ENCODE assay signal across 12 mouse cellular contexts in the genomic region with DNA sequence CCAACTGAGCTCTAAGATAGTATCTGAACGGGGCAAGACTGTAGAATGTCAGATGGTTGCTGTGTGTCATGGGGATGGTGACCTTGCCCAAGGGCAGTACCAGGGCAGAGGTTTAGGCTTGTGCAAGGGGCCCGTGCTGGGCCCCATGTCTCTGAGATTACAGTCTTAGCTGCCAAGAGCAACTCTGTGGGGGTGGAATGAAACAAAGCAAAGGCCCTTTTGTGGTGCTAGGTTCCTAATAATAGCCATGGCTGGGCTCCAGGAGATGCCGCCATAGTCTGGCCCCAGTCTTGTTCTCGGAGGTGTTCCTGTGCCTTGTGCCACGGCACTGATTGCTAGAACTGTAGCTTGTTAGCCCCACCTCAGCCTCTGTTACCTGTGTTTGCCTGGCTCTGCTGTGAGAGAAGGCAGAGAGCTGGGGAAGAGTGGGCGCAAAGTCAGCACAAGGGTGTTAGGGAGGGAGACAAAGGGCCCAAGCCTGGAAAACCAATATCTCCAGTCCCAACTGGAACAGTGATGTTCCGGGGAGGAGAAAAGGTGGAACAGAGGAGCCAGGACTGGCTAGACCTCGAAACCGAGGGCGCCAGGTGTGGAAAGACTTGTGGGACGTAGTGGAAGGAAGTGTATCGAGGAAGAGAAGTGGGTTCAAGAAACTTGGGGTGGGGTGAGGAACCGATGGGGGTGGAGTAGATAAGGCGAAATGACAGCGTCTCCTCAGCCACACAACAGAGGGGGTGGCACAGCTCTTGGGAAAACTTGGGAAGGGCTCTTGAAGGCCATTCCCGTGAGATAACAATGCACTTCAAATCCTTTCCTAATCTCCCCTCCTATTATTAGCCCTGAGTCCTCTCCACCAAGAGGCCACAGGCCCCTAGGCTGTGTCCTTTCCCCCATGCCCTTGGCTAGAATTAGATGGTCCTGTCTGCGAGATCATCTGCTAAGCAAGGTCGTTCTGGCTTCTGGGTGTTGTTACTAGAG. TPM values are rescaled to one million over a fixed set of nuclear protein-coding genes. Genes with fewer than 3 reads are reported as not detected.
DNase-seq lines count a peak whose midpoint lies in the region; ATAC-seq and TF ChIP-seq lines count a peak whose summit lies in the region.
"Had no signal": no experiment of that assay in that cellular context is flagged by ENCODE, and none has a peak within 500 bp of the region (broad histone marks: within the 10 kb centered on the region; RNA-seq: fewer than 3 reads in every experiment).

No protein-coding gene starts in this region.

- peaks cover 11% of the 10 kb centered on the region for H3K4me1 ChIP-seq in forebrain, embryonic 14.5 days (ENCODE audit: control insufficient read depth, insufficient read depth, low read length)
- no peaks in the 10 kb centered on the region for H3K4me1 ChIP-seq in forebrain, postnatal 0 days (ENCODE audit: insufficient read depth)
- H3K4me1 ChIP-seq in intestine, postnatal 0 days (replicated peaks; ENCODE audit: control insufficient read depth, insufficient read depth, low read length): 0 out of 2 replicates have a peak, but pooled peaks cover 3% of the 10 kb centered on the region

- peak; percentile 51 for DNase-seq in forebrain, embryonic 14.5 days (ENCODE audit: low spot score)
- no peak for DNase-seq in forebrain, postnatal 0 days
- peak; percentile 19 for DNase-seq in NIH3T3 (ENCODE audit: low read depth)
- DNase-seq in kidney, adult 8-10 months: no peak
- DNase-seq in liver: no peak
- DNase-seq in urinary bladder, postnatal 36 days (ENCODE audit: low spot score in 2 of 2): no peak

- no peak overlapping the region for H3K9ac ChIP-seq in forebrain, embryonic 14.5 days (ENCODE audit: low read length)
- H3K9ac ChIP-seq in forebrain, postnatal 0 days: no peak overlapping the region
- no peak overlapping the region for H3K9ac ChIP-seq in intestine, postnatal 0 days (ENCODE audit: low read depth, low read length)
- H3K9ac ChIP-seq: midbrain, embryonic 13.5 days had no signal

- no peak overlapping the region for H3K4me3 ChIP-seq in forebrain, embryonic 14.5 days (ENCODE audit: low read depth, low read length)
- no peak overlapping the region for H3K4me3 ChIP-seq in forebrain, postnatal 0 days (ENCODE audit: low read depth, low read length)
- H3K4me3 ChIP-seq in intestine, postnatal 0 days (ENCODE audit: low read depth, low read length): no peak overlapping the region
- H3K4me3 ChIP-seq: midbrain, embryonic 13.5 days had no signal

- no peaks in the 10 kb centered on the region for H3K9me3 ChIP-seq in forebrain, embryonic 14.5 days (replicated peaks; ENCODE audit: control insufficient read depth, low read length)
- no peaks in the 10 kb centered on the region for H3K9me3 ChIP-seq in forebrain, postnatal 0 days (ENCODE audit: low read length)
- H3K9me3 ChIP-seq in intestine, postnatal 0 days (ENCODE audit: control insufficient read depth): no peaks in the 10 kb centered on the region
- H3K9me3 ChIP-seq: midbrain, embryonic 13.5 days had no signal

- H3K27ac ChIP-seq in forebrain, embryonic 14.5 days (ENCODE audit: low read depth, low read length): no peak overlapping the region
- H3K27ac ChIP-seq in forebrain, postnatal 0 days (ENCODE audit: low read depth, low read length): no peak overlapping the region
- H3K27ac ChIP-seq in intestine, postnatal 0 days (ENCODE audit: low read depth, low read length): no peak overlapping the region
- H3K27ac ChIP-seq: midbrain, embryonic 13.5 days had no signal

- no peak overlapping the region for H3K4me2 ChIP-seq in forebrain, embryonic 14.5 days (ENCODE audit: low read length)
- no peak overlapping the region for H3K4me2 ChIP-seq in forebrain, postnatal 0 days (ENCODE audit: low read depth)
- no peak overlapping the region for H3K4me2 ChIP-seq in intestine, postnatal 0 days (replicated peaks; ENCODE audit: low read depth)
- H3K4me2 ChIP-seq: midbrain, embryonic 13.5 days had no signal

- ATAC-seq in forebrain, embryonic 14.5 days: 0 out of 2 replicates have a peak, but pooled peaks have one; percentile 23
- no peak for ATAC-seq in forebrain, postnatal 0 days
- peak; percentile 40; the same call in 1 of the 2 replicates for ATAC-seq in granulocyte monocyte progenitor cell, adult 5-6 weeks (replicated peaks; ENCODE audit: poor library complexity, severe bottlenecking)
- ATAC-seq in intestine, postnatal 0 days: 0 out of 2 replicates have a peak, but pooled peaks have one; percentile 39
- ATAC-seq: CD4-positive, CD25-positive, alpha-beta regulatory T cell, adult 4 months; midbrain, embryonic 13.5 days had no signal

- H3K27me3 ChIP-seq in forebrain, embryonic 14.5 days (replicated peaks; ENCODE audit: control insufficient read depth, insufficient read depth, low read length): no peaks in the 10 kb centered on the region
- H3K27me3 ChIP-seq in forebrain, postnatal 0 days (ENCODE audit: insufficient read depth, low read length): no peaks in the 10 kb centered on the region
- no peaks in the 10 kb centered on the region for H3K27me3 ChIP-seq in intestine, postnatal 0 days (replicated peaks; ENCODE audit: control insufficient read depth, insufficient read depth, low read length)
- H3K27me3 ChIP-seq: midbrain, embryonic 13.5 days had no signal

- WGBS in forebrain, embryonic 14.5 days: 61% methylated on average over 18 of the region's 18 CpGs
- 64% methylated on average over 18 of the region's 18 CpGs for WGBS in forebrain, postnatal 0 days
- 39% methylated on average over 18 of the region's 18 CpGs for WGBS in intestine, postnatal 0 days

- TF ChIP-seq CTCF in forebrain, postnatal 0 days (IDR thresholded peaks at IDR 0.05; ENCODE audit: low read depth): no peak
- TF ChIP-seq CTCF in intestine, postnatal 0 days (IDR thresholded peaks at IDR 0.05; ENCODE audit: low read depth): no peak

- H3K36me3 ChIP-seq in forebrain, embryonic 14.5 days (ENCODE audit: control insufficient read depth, insufficient read depth, low read length): no peaks in the 10 kb centered on the region
- H3K36me3 ChIP-seq in forebrain, postnatal 0 days (ENCODE audit: insufficient read depth): no peaks in the 10 kb centered on the region
- H3K36me3 ChIP-seq in intestine, postnatal 0 days (ENCODE audit: control insufficient read depth, insufficient read depth): no peaks in the 10 kb centered on the region
- H3K36me3 ChIP-seq: midbrain, embryonic 13.5 days had no signal

RNA-seq across cellular contexts. Expression of a gene that starts 9.7 kb away (rescaled TPM):
- 5.4 and 6.5 TPM in 2 replicates for polyA plus RNA-seq in forebrain, embryonic 14.5 days (2014; fragmentation: Nextera tagmentation; extraction: Ambion mirVana)
- total RNA-seq in forebrain, postnatal 0 days (2014; rRNA removed): 8.5 and 9.3 TPM in 2 replicates
- polyA plus RNA-seq in forebrain, postnatal 0 days (2015; fragmentation: Nextera tagmentation; extraction: Ambion mirVana): 8.8 and 9.6 TPM in 2 replicates
- not detected in 2 replicates for total RNA-seq in granulocyte monocyte progenitor cell, adult 5-6 weeks (2014; fragmentation: Nextera tagmentation)
- not detected in 2 replicates for total RNA-seq in granulocyte monocyte progenitor cell, adult 5-6 weeks (2017)
- polyA plus RNA-seq in intestine, postnatal 0 days (2015; fragmentation: Nextera tagmentation; extraction: Ambion mirVana): 3.9 and 5.6 TPM in 2 replicates
- polyA plus RNA-seq: CD4-positive, CD25-positive, alpha-beta regulatory T cell, adult 4 months had no signal

RNA-seq across cellular contexts. Expression of a gene that starts 11.1 kb away (rescaled TPM):
- polyA plus RNA-seq in forebrain, embryonic 14.5 days (2014; fragmentation: Nextera tagmentation; extraction: Ambion mirVana): 64.1 and 72.0 TPM in 2 replicates
- total RNA-seq in forebrain, postnatal 0 days (2014; rRNA removed): 24.2 and 36.8 TPM in 2 replicates
- 47.9 and 51.3 TPM in 2 replicates for polyA plus RNA-seq in forebrain, postnatal 0 days (2015; fragmentation: Nextera tagmentation; extraction: Ambion mirVana)
- 50.2 and 65.5 TPM in 2 replicates for total RNA-seq in granulocyte monocyte progenitor cell, adult 5-6 weeks (2014; fragmentation: Nextera tagmentation)
- total RNA-seq in granulocyte monocyte progenitor cell, adult 5-6 weeks (2017): 62.7 and 75.3 TPM in 2 replicates
- 69.4 and 77.9 TPM in 2 replicates for polyA plus RNA-seq in intestine, postnatal 0 days (2015; fragmentation: Nextera tagmentation; extraction: Ambion mirVana)

RNA-seq across cellular contexts. Expression of a gene that starts 27.4 kb away (rescaled TPM):
- polyA plus RNA-seq in forebrain, embryonic 14.5 days (2014; fragmentation: Nextera tagmentation; extraction: Ambion mirVana): not detected in 2 replicates
- not detected in 2 replicates for total RNA-seq in forebrain, postnatal 0 days (2014; rRNA removed)
- not detected in 2 replicates for polyA plus RNA-seq in forebrain, postnatal 0 days (2015; fragmentation: Nextera tagmentation; extraction: Ambion mirVana)
- not detected in 2 replicates for total RNA-seq in granulocyte monocyte progenitor cell, adult 5-6 weeks (2014; fragmentation: Nextera tagmentation)
- not detected in 2 replicates for total RNA-seq in granulocyte monocyte progenitor cell, adult 5-6 weeks (2017)
- not detected in 2 replicates for polyA plus RNA-seq in intestine, postnatal 0 days (2015; fragmentation: Nextera tagmentation; extraction: Ambion mirVana)
- total RNA-seq: adrenal gland, adult 18-20 months; layer of hippocampus, postnatal 14 days had no signal
- polyA plus RNA-seq: CD4-positive, CD25-positive, alpha-beta regulatory T cell, adult 4 months; midbrain, embryonic 13.5 days had no signal

RNA-seq across cellular contexts. Expression of a gene that starts 37.4 kb away (rescaled TPM):
- polyA plus RNA-seq in forebrain, embryonic 14.5 days (2014; fragmentation: Nextera tagmentation; extraction: Ambion mirVana): 0.91 and 1.2 TPM in 2 replicates
- total RNA-seq in forebrain, postnatal 0 days (2014; rRNA removed): 0.23 and 5.8 TPM in 2 replicates
- 2.3 and 2.5 TPM in 2 replicates for polyA plus RNA-seq in forebrain, postnatal 0 days (2015; fragmentation: Nextera tagmentation; extraction: Ambion mirVana)
- total RNA-seq in granulocyte monocyte progenitor cell, adult 5-6 weeks (2014; fragmentation: Nextera tagmentation): not detected in 2 replicates
- total RNA-seq in granulocyte monocyte progenitor cell, adult 5-6 weeks (2017): not detected in 2 replicates
- polyA plus RNA-seq in intestine, postnatal 0 days (2015; fragmentation: Nextera tagmentation; extraction: Ambion mirVana): 0.53 TPM in 1 of 2 replicates, not detected in the other
- polyA plus RNA-seq: CD4-positive, CD25-positive, alpha-beta regulatory T cell, adult 4 months had no signal

Comparison
In these comparisons a context has a peak if more than half of its experiments do, and no peak if none do; other contexts are left out.
1. DNase-seq: peak in forebrain, embryonic 14.5 days (single experiment) and NIH3T3 (single experiment); none in forebrain, postnatal 0 days (single experiment), kidney, adult 8-10 months (0 of 2), liver (single experiment) and urinary bladder, postnatal 36 days (0 of 2).